Mouse (Mus musculus): ENCODE measurements at regions not wholly inside any gene's neighbourhood (a gene's known extent, or its start where the extent isn't known, plus 50 kb on each side); places are given as distances from the start of the nearest gene placed in this dataset.
A peak's percentile ranks its signal among the peaks of the same experiment; 100 is the strongest.
"Not testable (repeated sequence)": the region's sequence is repeated elsewhere in the genome, so short reads cannot be mapped to it uniquely, and the experiment has no call there.

- DNase-seq: peak; percentile 58 to 68
Observed at GRCm38 (mm10) chr12:69524337-69525035, 58.3 kb downstream of the Vcpkmt start.

GRCm38 (mm10) chr12:69519869-69520268, 63.0 kb downstream of the Vcpkmt start:
- no peak for DNase-seq

- no peak for DNase-seq
Observed at GRCm38 (mm10) chr12:69519028-69519427, 63.8 kb downstream of the Vcpkmt start.

- DNase-seq: no peak
Observed at GRCm38 (mm10) chr12:69517616-69518015, 65.2 kb downstream of the Vcpkmt start.

GRCm38 (mm10) chr12:69516314-69516916, 66.4 kb downstream of the Vcpkmt start:
- DNase-seq: no peak

- no peak for DNase-seq
Observed at GRCm38 (mm10) chr12:69515850-69516249, 67.0 kb downstream of the Vcpkmt start.

- no peak for DNase-seq
Observed at GRCm38 (mm10) chr12:69515117-69515516, 67.7 kb downstream of the Vcpkmt start.

GRCm38 (mm10) chr12:69513166-69513565, 69.7 kb downstream of the Vcpkmt start:
- no peak for DNase-seq

GRCm38 (mm10) chr12:69510736-69511135, 72.1 kb downstream of the Vcpkmt start:
- DNase-seq: no peak

GRCm38 (mm10) chr12:69509180-69509579, 73.6 kb downstream of the Vcpkmt start:
- DNase-seq: not testable (repeated sequence)

- no peak for DNase-seq
Observed at GRCm38 (mm10) chr12:69507906-69508305, 74.9 kb downstream of the Vcpkmt start.

- no peak for DNase-seq
Observed at GRCm38 (mm10) chr12:69507333-69507732, 75.5 kb downstream of the Vcpkmt start.

- no peak for DNase-seq
Observed at GRCm38 (mm10) chr12:69502706-69503070, 80.1 kb downstream of the Vcpkmt start.

GRCm38 (mm10) chr12:69501783-69502705, 80.8 kb downstream of the Vcpkmt start:
- peak; percentile 43 to 58 for DNase-seq

GRCm38 (mm10) chr12:69501346-69501730, 81.5 kb downstream of the Vcpkmt start:
- no peak for DNase-seq

GRCm38 (mm10) chr12:69500600-69501345, 82.1 kb downstream of the Vcpkmt start:
- no peak for DNase-seq

GRCm38 (mm10) chr12:69497121-69497520, 85.7 kb downstream of the Vcpkmt start:
- DNase-seq: peak; percentile 79 to 84

GRCm38 (mm10) chr12:69496341-69496904, 86.4 kb downstream of the Vcpkmt start:
- DNase-seq: no peak

GRCm38 (mm10) chr12:69495776-69496175, 87.1 kb downstream of the Vcpkmt start:
- no peak for DNase-seq

GRCm38 (mm10) chr12:69494648-69495047, 88.2 kb downstream of the Vcpkmt start:
- no peak for DNase-seq

GRCm38 (mm10) chr12:69489686-69490085, 93.1 kb downstream of the Vcpkmt start:
- DNase-seq: no peak

GRCm38 (mm10) chr12:69486903-69487302, 95.9 kb downstream of the Vcpkmt start:
- DNase-seq: no peak

All from cerebellum, postnatal 25 days (tissue).